Mouse (Mus musculus): Measurements from ENCODE around the gene Lrrc4.

Lrrc4 gene

GRCm38 (mm10) chr6:28630926-28631325, 200.6 kb downstream of the Lrrc4 start:
- CTCF ChIA-PET, result no interaction called here
- POLR2A ChIA-PET, result interaction anchor here in 2 of 4 experiments (0.9 to 2.6 kb wide), 4 partner anchors 9 to 80 kb away, joined by 3 to 8 read pairs (median 4); no protein-coding TSS in a partner anchor

GRCm38 (mm10) chr6:28629866-28630265, 201.7 kb downstream of the Lrrc4 start:
- CTCF ChIA-PET, result no interaction called here
- POLR2A ChIA-PET, result interaction anchor here in 2 of 4 experiments (0.9 to 2.6 kb wide), 7 partner anchors 8 to 117 kb away, joined by 3 to 8 read pairs (median 4); no protein-coding TSS in a partner anchor

DNA sequence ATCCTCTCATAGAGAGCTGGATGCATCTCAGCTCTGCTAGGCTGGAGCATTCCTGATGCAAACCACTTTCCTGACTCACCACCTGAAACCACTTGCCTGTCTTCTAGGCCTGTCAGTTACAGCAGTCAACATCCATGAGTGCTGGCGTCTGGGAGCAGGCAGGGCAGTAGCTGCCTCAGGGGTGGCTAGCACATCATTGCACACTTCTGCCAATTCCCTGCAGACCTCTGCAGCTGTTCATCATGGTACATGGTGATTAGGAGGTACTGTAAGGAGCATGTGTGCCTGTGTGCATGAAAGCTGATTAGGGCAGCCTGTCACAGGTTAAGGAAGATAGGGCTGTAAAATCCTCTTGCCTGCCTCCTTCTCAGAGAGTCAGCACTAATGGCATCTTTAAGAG, 203.1 kb downstream of the Lrrc4 start:
- CTCF ChIA-PET, result no interaction called here
- POLR2A ChIA-PET, result interaction anchor here in 1 of 4 experiments (1.9 to 2.1 kb wide), 2 partner anchors 12 to 30 kb away, joined by 4 to 5 read pairs; no protein-coding TSS in a partner anchor

GRCm38 (mm10) chr6:28622963-28623362, 208.6 kb downstream of the Lrrc4 start:
- ChIA-PET POLR2A (interaction anchor here in 1 of 4 experiments (1.1 to 2.6 kb wide), 4 partner anchors 13 to 26 kb away, joined by 4 to 7 read pairs (median 6); no protein-coding TSS in a partner anchor), CTCF (no interaction called here)

DNA sequence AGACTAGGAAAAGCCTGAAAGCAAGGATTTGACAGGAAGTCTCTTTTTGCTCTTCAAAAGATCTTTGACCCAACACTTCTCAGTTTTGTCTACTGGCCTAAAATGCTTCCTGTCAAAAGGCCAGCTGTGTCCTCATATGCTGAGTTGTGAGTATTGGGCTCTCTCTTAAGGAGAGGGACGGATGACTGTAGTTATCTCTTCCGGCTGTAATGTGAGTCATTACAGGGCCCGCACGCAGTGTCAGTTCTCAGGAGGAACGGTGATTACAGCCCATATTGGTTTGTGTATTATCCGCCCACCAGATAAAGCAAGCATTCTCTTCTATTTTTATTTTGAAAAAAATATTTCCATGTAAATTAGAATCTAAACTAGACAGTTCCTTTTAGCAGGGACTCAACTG, 209.0 kb downstream of the Lrrc4 start:
- POLR2A ChIA-PET, result interaction anchor here in 1 of 4 experiments (1.0 to 2.2 kb wide), 5 partner anchors 8 to 26 kb away, joined by 3 to 7 read pairs (median 4); no protein-coding TSS in a partner anchor
- CTCF ChIA-PET, result no interaction called here

DNA sequence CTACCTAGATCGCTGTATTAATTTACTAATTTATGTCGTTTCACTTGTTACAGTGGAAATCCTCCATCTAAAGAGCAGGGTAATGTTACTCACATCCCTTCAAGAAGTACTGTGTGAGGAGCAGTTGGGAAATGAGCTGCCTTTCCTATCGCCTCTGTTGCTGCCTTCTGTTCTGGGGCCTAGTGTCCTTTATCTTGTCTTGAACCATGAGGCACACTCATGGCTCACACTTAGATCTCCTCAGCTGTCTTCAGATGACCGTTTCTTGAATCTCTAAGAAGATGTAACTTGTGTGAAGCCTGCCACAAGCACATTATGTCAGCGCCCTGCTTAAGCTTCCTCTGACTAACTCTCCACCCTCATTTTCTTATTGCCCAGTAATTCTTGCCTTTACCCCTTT, 209.6 kb downstream of the Lrrc4 start:
- POLR2A ChIA-PET, result interaction anchor here in 2 of 4 experiments (0.6 to 2.2 kb wide), 9 partner anchors 8 to 310 kb away, joined by 3 to 7 read pairs (median 4); no protein-coding TSS in a partner anchor
- CTCF ChIA-PET, result no interaction called here

GRCm38 (mm10) chr6:28621431-28621830, 210.1 kb downstream of the Lrrc4 start:
- POLR2A ChIA-PET, result interaction anchor here in 2 of 4 experiments (0.6 to 1.7 kb wide), 7 partner anchors 9 to 310 kb away, joined by 3 to 6 read pairs (median 4); no protein-coding TSS in a partner anchor
- CTCF ChIA-PET, result no interaction called here

- ChIA-PET POLR2A (interaction anchor here in 2 of 4 experiments (1.0 to 3.2 kb wide), 6 partner anchors 10 to 23 kb away, joined by 3 to 22 read pairs (median 3); no protein-coding TSS in a partner anchor), CTCF (interaction anchor here in 1 of 4 experiments (0.5 kb wide), 1 partner anchor 62 kb away, joined by 3 read pairs; no protein-coding TSS in a partner anchor)
Observed at GRCm38 (mm10) chr6:28618751-28619153, 212.8 kb downstream of the Lrrc4 start.

GRCm38 (mm10) chr6:28618299-28618698, 213.2 kb downstream of the Lrrc4 start:
- ChIA-PET CTCF (no interaction called here), POLR2A (interaction anchor here in 2 of 4 experiments (1.0 to 3.2 kb wide), 5 partner anchors 9 to 20 kb away, joined by 3 to 22 read pairs (median 8); no protein-coding TSS in a partner anchor)

DNA sequence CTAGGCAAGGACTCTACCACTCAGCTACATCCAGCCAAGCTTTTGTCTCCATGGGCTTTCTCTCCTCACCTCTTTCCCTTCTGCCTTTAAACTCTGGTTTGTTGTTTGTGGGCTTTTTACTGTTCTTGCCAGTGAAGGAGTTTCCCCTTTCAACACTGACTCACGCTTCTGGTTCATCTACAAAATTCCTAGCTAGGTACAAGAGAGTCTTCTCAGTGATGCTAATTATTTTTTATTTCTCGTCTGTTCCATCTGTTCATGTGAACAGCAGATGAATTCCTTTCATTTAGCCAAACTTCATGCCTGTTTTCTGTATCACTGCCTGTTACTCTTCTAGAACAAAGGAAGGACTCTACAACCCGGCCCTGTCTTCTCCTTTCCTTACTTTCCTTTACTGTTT, 215.6 kb downstream of the Lrrc4 start:
- POLR2A ChIA-PET, result interaction anchor here in 3 of 4 experiments (0.6 to 3.0 kb wide), 11 partner anchors 12 to 490 kb away, joined by 3 to 8 read pairs (median 3); no protein-coding TSS in a partner anchor
- CTCF ChIA-PET, result interaction anchor here in 2 of 4 experiments (0.8 kb wide), 2 partner anchors 13 to 45 kb away, joined by 4 to 7 read pairs; no protein-coding TSS in a partner anchor

DNA sequence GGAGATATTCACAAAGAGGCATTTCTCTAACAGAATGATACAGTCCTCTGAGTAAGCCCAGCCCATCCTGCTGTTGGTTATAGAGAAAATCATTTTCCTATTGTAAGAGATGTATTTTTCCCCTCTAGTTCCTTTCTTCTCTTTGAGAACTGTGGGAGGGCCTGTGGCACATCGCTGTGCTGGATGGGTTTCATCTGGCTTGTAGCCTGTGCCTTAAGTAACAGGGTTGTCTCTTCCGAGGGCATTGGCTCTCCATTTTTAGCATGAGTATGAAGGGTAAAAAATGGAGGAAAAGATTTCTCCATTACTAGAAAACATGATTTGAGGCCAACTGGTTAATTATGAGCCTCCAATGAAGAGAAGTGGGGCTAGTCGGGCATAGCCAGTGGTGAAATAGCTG, 216.1 kb downstream of the Lrrc4 start:
- ChIA-PET POLR2A (interaction anchor here in 2 of 4 experiments (0.8 to 3.0 kb wide), 4 partner anchors 12 to 16 kb away, joined by 3 to 8 read pairs (median 4); no protein-coding TSS in a partner anchor), CTCF (no interaction called here)

DNA sequence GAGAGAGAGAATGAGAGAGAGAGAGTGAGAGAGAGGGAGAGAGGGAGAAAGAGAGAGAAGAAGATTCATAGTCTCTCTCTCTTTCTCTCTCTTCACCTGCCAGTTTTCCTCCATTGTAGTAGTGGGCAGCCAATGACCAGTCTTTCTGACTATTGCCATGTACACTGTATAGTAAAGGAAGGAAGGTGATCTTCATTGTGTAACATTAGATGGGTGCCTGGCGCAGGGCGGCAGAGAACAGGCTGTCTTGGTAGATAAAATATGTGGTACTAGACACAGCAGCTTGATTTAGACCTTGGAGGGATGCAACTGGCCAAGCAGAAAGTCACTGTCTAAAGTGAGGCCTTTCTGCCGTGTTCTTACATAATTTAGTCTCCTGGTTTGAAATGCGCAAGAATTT, 216.7 kb downstream of the Lrrc4 start:
- CTCF ChIA-PET, result no interaction called here
- POLR2A ChIA-PET, result interaction anchor here in 1 of 4 experiments (1.3 to 6.7 kb wide), 2 partner anchors 11 to 16 kb away, joined by 3 to 73 read pairs; no protein-coding TSS in a partner anchor

DNA sequence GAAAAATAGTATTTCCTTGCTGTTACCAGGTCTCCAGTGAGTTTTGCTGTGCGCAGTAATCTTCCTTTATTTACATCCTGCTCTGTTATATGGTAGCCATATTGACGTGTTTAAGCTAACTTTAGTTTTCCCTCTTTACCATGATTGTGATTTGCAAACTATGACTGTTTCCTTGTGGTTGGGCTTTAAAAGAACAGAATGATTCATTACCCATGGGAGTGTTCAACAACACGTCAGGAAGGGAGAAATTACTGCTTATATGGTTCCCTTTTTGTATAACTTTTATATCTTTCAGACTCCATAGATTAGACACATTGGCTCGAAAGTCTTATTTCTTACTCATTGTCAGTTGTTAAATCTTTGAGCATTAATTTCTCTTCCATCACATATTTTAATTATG, 218.1 kb downstream of the Lrrc4 start:
- CTCF ChIA-PET, result no interaction called here
- POLR2A ChIA-PET, result interaction anchor here in 1 of 4 experiments (6.7 kb wide), 1 partner anchor 14 kb away, joined by 73 read pairs; no protein-coding TSS in a partner anchor

All from embryonic stem cell, embryonic (primary cell).